Mouse (Mus musculus) MEL (cell line): ENCODE measurements around the gene Tigd4. TPM values are rescaled to one million over a fixed set of nuclear protein-coding genes. Genes with fewer than 3 reads are reported as not detected.

Experiments
- DNase-seq: peaks from one replicate; pipeline ENCODE4 v3.0.0; 2011; ENCODE audit warnings: low read depth, low spot score
- H3K27ac ChIP-seq: 2 replicates; pipeline ENCODE4 v1.5.1; 2012; ENCODE audit warnings: low read depth, mild to moderate bottlenecking, control low read depth, low read length, moderate library complexity; ENCODE audit not compliant: control insufficient read depth
- H3K27me3 ChIP-seq, 2 experiments: fragments of 150-350 bp in 1 of 2; sonication (generic) in 1 of 2; 2 replicates each; pipeline ENCODE4 v1.6.1; 2012; ENCODE audit warnings: low read length in 2 of 2, mild to moderate bottlenecking in 2 of 2, improper control_type of control experiment in 1 of 2, moderate library complexity in 1 of 2; ENCODE audit not compliant: insufficient read depth in 2 of 2, control insufficient read depth in 1 of 2
- H3K36me3 ChIP-seq, 2 experiments: 2 replicates each; pipeline ENCODE4 v1.6.1; 2012 to 2014; ENCODE audit warnings: low read length in 2 of 2, improper control_type of control experiment in 1 of 2, inconsistent platforms in 1 of 2, mild to moderate bottlenecking in 1 of 2; ENCODE audit not compliant: insufficient read depth in 2 of 2, control insufficient read depth in 1 of 2
- H3K4me1 ChIP-seq, 2 experiments: fragments of 150-350 bp in 1 of 2; sonication (generic) in 1 of 2; 2 replicates each; pipeline ENCODE4 v1.6.1; 2012; ENCODE audit warnings: low read length in 2 of 2, improper control_type of control experiment in 1 of 2, mild to moderate bottlenecking in 1 of 2; ENCODE audit not compliant: insufficient read depth in 2 of 2, control insufficient read depth in 1 of 2
- H3K4me3 ChIP-seq, 2 experiments: fragments of 150-350 bp in 1 of 2; sonication (generic) in 1 of 2; 2 replicates each; pipeline ENCODE4 v1.5.1; 2012; ENCODE audit warnings: low read depth in 2 of 2, low read length in 2 of 2, mild to moderate bottlenecking in 2 of 2, moderate library complexity in 2 of 2, control low read depth in 1 of 2, improper control_type of control experiment in 1 of 2; ENCODE audit not compliant: control insufficient read depth in 1 of 2, insufficient read depth in 1 of 2
- H3K79me2 ChIP-seq: 2 replicates; pipeline ENCODE4 v1.6.1; 2012; ENCODE audit warnings: mild to moderate bottlenecking, low read length, moderate library complexity; ENCODE audit not compliant: control insufficient read depth, poor library complexity, insufficient read depth
- H3K9ac ChIP-seq: 2 replicates; pipeline ENCODE4 v1.6.1; 2012; ENCODE audit warnings: low read depth, mild to moderate bottlenecking, control low read depth, low read length, moderate library complexity; ENCODE audit not compliant: control insufficient read depth, poor library complexity, severe bottlenecking
- H3K9me3 ChIP-seq: fragments of 150-350 bp; sonication (generic); replicated peaks from 2 replicates; pipeline ENCODE4 v1.6.1; 2012; ENCODE audit warnings: mild to moderate bottlenecking, low read length, improper control_type of control experiment, moderate library complexity; ENCODE audit not compliant: insufficient read depth
- BHLHE40 ChIP-seq: IDR thresholded peaks from 2 replicates; pipeline ENCODE4 v1.6.1; 2012; ENCODE audit warnings: low read depth, mild to moderate bottlenecking, inconsistent platforms, low read length, improper control_type of control experiment, borderline replicate concordance
- CHD1 ChIP-seq: IDR thresholded peaks from 2 replicates; pipeline ENCODE4 v1.6.1; 2012; ENCODE audit warnings: low read depth, mild to moderate bottlenecking, inconsistent platforms, low read length, improper control_type of control experiment
- CTCF ChIP-seq, 3 experiments: IDR thresholded peaks in 2 of 3; conservative IDR thresholded peaks in 1 of 3; 2 replicates each; pipeline ENCODE4 v1.5.1; 2011 to 2012; ENCODE audit warnings: low read length in 3 of 3, low read depth in 2 of 3, mild to moderate bottlenecking in 2 of 3, improper control_type of control experiment in 1 of 3, inconsistent platforms in 1 of 3, mixed read lengths in 1 of 3, moderate library complexity in 1 of 3; ENCODE audit not compliant: control insufficient read depth in 1 of 3, insufficient read depth in 1 of 3, poor library complexity in 1 of 3, severe bottlenecking in 1 of 3
- ELF1 ChIP-seq: IDR thresholded peaks from 2 replicates; pipeline ENCODE4 v1.6.1; 2014; ENCODE audit warnings: low read depth, mild to moderate bottlenecking, inconsistent platforms, low read length, improper control_type of control experiment, moderate library complexity
- EP300 ChIP-seq, 2 experiments: IDR thresholded peaks; 2 replicates each; pipeline ENCODE4 v1.6.1; 2011; ENCODE audit warnings: improper control_type of control experiment in 2 of 2, low read length in 2 of 2, low read depth in 1 of 2, mild to moderate bottlenecking in 1 of 2
- ETS1 ChIP-seq: IDR thresholded peaks from 2 replicates; pipeline ENCODE4 v1.6.1; 2012; ENCODE audit warnings: low read depth, mild to moderate bottlenecking, inconsistent platforms, low read length, improper control_type of control experiment, moderate library complexity
- GABPA ChIP-seq: IDR thresholded peaks from 2 replicates; pipeline ENCODE4 v1.6.1; 2012; ENCODE audit warnings: low read depth, mild to moderate bottlenecking, inconsistent platforms, low read length, improper control_type of control experiment, moderate library complexity
- HCFC1 ChIP-seq: IDR thresholded peaks from 2 replicates; pipeline ENCODE4 v1.6.1; 2012; ENCODE audit warnings: low read depth, mild to moderate bottlenecking, inconsistent platforms, low read length, improper control_type of control experiment, moderate library complexity
- JUND ChIP-seq: IDR thresholded peaks from 2 replicates; pipeline ENCODE4 v1.6.1; 2011; ENCODE audit warnings: low read depth, mild to moderate bottlenecking, improper control_type of control experiment, low read length
- KAT2A ChIP-seq: conservative IDR thresholded peaks from 2 replicates; pipeline ENCODE4 v1.6.1; 2012; ENCODE audit warnings: low read depth, low read length, improper control_type of control experiment, inconsistent platforms
- MAX ChIP-seq: IDR thresholded peaks from 2 replicates; pipeline ENCODE4 v1.6.1; 2011; ENCODE audit warnings: low read length, improper control_type of control experiment
- MAZ ChIP-seq: IDR thresholded peaks from 2 replicates; pipeline ENCODE4 v1.6.1; 2012; ENCODE audit warnings: low read depth, mild to moderate bottlenecking, inconsistent platforms, low read length, improper control_type of control experiment
- MEF2A ChIP-seq: IDR thresholded peaks from 2 replicates; pipeline ENCODE4 v1.6.1; 2014; ENCODE audit warnings: low read depth, mild to moderate bottlenecking, inconsistent platforms, low read length, improper control_type of control experiment; ENCODE audit not compliant: poor library complexity, insufficient replicate concordance, severe bottlenecking; ENCODE audit errors: extremely low read depth
- MYB ChIP-seq: IDR thresholded peaks from 2 replicates; pipeline ENCODE4 v1.6.1; 2011; ENCODE audit warnings: mild to moderate bottlenecking, low read depth, low read length, improper control_type of control experiment
- MYC ChIP-seq: IDR thresholded peaks from 2 replicates; pipeline ENCODE4 v1.6.1; 2011; ENCODE audit warnings: low read depth, mild to moderate bottlenecking, low read length, improper control_type of control experiment, moderate library complexity
- NRF1 ChIP-seq: IDR thresholded peaks from 2 replicates; pipeline ENCODE4 v1.6.1; 2014; ENCODE audit warnings: low read depth, mild to moderate bottlenecking, inconsistent platforms, low read length, improper control_type of control experiment, moderate library complexity; ENCODE audit not compliant: poor library complexity, insufficient read depth, severe bottlenecking
- POLR2A ChIP-seq, 2 experiments: IDR thresholded peaks; 2 replicates each; pipeline ENCODE4 v1.6.1; 2011 to 2012; ENCODE audit warnings: low read length in 2 of 2, mild to moderate bottlenecking in 2 of 2, control low read depth in 1 of 2, improper control_type of control experiment in 1 of 2, low read depth in 1 of 2, moderate library complexity in 1 of 2; ENCODE audit not compliant: control insufficient read depth in 1 of 2, insufficient read depth in 1 of 2, poor library complexity in 1 of 2
- POLR2AphosphoS2 ChIP-seq: IDR thresholded peaks from 2 replicates; pipeline ENCODE4 v1.6.1; 2011; ENCODE audit warnings: low read length, improper control_type of control experiment
- POLR2AphosphoS5 ChIP-seq: IDR thresholded peaks from 2 replicates; pipeline ENCODE4 v1.6.1; 2012; ENCODE audit warnings: low read depth, borderline replicate concordance, mild to moderate bottlenecking, inconsistent platforms, low read length, moderate library complexity, mixed read lengths
- RAD21 ChIP-seq: IDR thresholded peaks from 2 replicates; pipeline ENCODE4 v1.6.1; 2011; ENCODE audit warnings: mild to moderate bottlenecking, low read depth, low read length, improper control_type of control experiment
- SIN3A ChIP-seq: IDR thresholded peaks from 2 replicates; pipeline ENCODE4 v1.6.1; 2012; ENCODE audit warnings: low read length, improper control_type of control experiment, inconsistent platforms
- SMC3 ChIP-seq: IDR thresholded peaks from 2 replicates; pipeline ENCODE4 v1.6.1; 2011; ENCODE audit warnings: low read depth, low read length, improper control_type of control experiment
- USF1 ChIP-seq: IDR thresholded peaks from 2 replicates; pipeline ENCODE4 v1.6.1; 2014; ENCODE audit warnings: low read depth, mild to moderate bottlenecking, inconsistent platforms, low read length, improper control_type of control experiment, moderate library complexity
- ZNF384 ChIP-seq: IDR thresholded peaks from 2 replicates; pipeline ENCODE4 v1.6.1; 2012; ENCODE audit warnings: low read depth, mild to moderate bottlenecking, inconsistent platforms, low read length, improper control_type of control experiment
- polyA plus RNA-seq, 2 experiments: library from polyadenylated mRNA; stranded (reverse) in 1 of 2; unstranded in 1 of 2; fragments of >175 nt in 1 of 2; fragments of >200 nt in 1 of 2; gene quantifications; 2 replicates each; pipeline versions ENCODE4 v1.2.1 to v1.2.4; 2012; ENCODE audit warnings: low replicate concordance in 2 of 2, low read depth in 1 of 2; ENCODE audit not compliant: insufficient read length in 2 of 2, insufficient read depth in 1 of 2, missing spikeins in 1 of 2
- total RNA-seq: library from RNA; depleted of rRNA; stranded (reverse); fragments of 300-350 nt; gene quantifications from 2 replicates; pipeline ENCODE4 v1.2.3, GENCODE M21; 2012; rRNA removed

Gene Tigd4
- not detected in 2 replicates for total RNA-seq
- not detected for polyA plus RNA-seq

GRCm38 (mm10) chr3:84593274-84593673 lies at the start of gene Tigd4:
Gene Tigd4 (plus strand): TSS chr3:84593574.
- TF ChIP-seq MAX (no peak), ELF1 (no peak), KAT2A (no peak), ZNF384 (no peak), MYB (no peak), POLR2AphosphoS5 (no peak), USF1 (no peak), GABPA (no peak)
- Histone ChIP-seq H3K4me1 (peaks cover 1 to 7% of the 10 kb centered on the region in 2 experiments; a peak in 3 of 4 replicates), H3K36me3 (peaks cover 0 to 6% of the 10 kb centered on the region in 2 experiments; a peak in 2 of 4 replicates), H3K27me3 (peaks cover 3 to 5% of the 10 kb centered on the region in 2 experiments; a peak in 3 of 4 replicates), H3K9me3 (no peaks in the 10 kb centered on the region), H3K79me2 (no peaks in the 10 kb centered on the region), H3K9ac (no peak within 1 kb of the TSS), H3K4me3 (no peak within 1 kb of the TSS), H3K27ac (no peak within 1 kb of the TSS)
- no peak for DNase-seq

- Histone ChIP-seq H3K36me3 (peaks cover 0 to 3% of the 10 kb centered on the region in 2 experiments; a peak in 1 of 4 replicates), H3K9me3 (no peaks in the 10 kb centered on the region), H3K27me3 (no peaks in the 10 kb centered on the region), H3K9ac (no peak overlapping the region), H3K79me2 (no peaks in the 10 kb centered on the region), H3K4me1 (peaks cover 0 to 4% of the 10 kb centered on the region in 2 experiments; a peak in 1 of 4 replicates), H3K27ac (no peak overlapping the region), H3K4me3 (no peak overlapping the region)
- TF ChIP-seq HCFC1: no peak
- no peak for TF ChIP-seq USF1
- no peak for TF ChIP-seq EP300 (IDR thresholded peaks at IDR 0.05; ENCODE audit: low read depth in 1 of 2, low read length in 2 of 2)
- TF ChIP-seq MYC: no peak
- no peak for TF ChIP-seq MAZ
- no peak for TF ChIP-seq SIN3A
- TF ChIP-seq ELF1: no peak
- no peak for TF ChIP-seq BHLHE40
- TF ChIP-seq CTCF (IDR thresholded peaks at IDR 0.05 in 2 of 3, conservative IDR thresholded peaks at IDR 0.05 in 1 of 3; ENCODE audit: control insufficient read depth in 1 of 3, insufficient read depth in 1 of 3, low read depth in 2 of 3, low read length in 3 of 3, poor library complexity in 1 of 3, severe bottlenecking in 1 of 3): no peak
- no peak for TF ChIP-seq SMC3
- no peak for TF ChIP-seq ETS1
- no peak for TF ChIP-seq JUND
- TF ChIP-seq POLR2A (IDR thresholded peaks at IDR 0.05; ENCODE audit: control insufficient read depth in 1 of 2, insufficient read depth in 1 of 2, low read depth in 1 of 2, low read length in 2 of 2, poor library complexity in 1 of 2): no peak
- no peak for TF ChIP-seq CHD1
- TF ChIP-seq RAD21: no peak
- no peak for TF ChIP-seq NRF1
- no peak for TF ChIP-seq KAT2A
- no peak for TF ChIP-seq MEF2A
- TF ChIP-seq POLR2AphosphoS2: no peak
- no peak for DNase-seq
Observed at GRCm38 (mm10) chr3:84547177-84547576, 46.2 kb upstream of the Tigd4 start.
